Mouse (Mus musculus) urinary bladder, adult 2 months (tissue): ENCODE measurements around the gene Fggy. TPM values are rescaled to one million over a fixed set of nuclear protein-coding genes. Genes with fewer than 3 reads are reported as not detected.

Experiments
- DNase-seq: peaks from one replicate; pipeline ENCODE4 v3.0.0; 2022; ENCODE audit warnings: low spot score
- polyA plus RNA-seq: library from polyadenylated mRNA; depleted of rRNA; stranded (reverse); fragments of >200 nt; gene quantifications from 2 replicates; pipeline ENCODE4 v1.2.3, GENCODE M21; 2012

Gene Fggy
- polyA plus RNA-seq, 1 experiment, result 9.1 TPM

GRCm38 (mm10) chr4:95729142-95729826 lies 172.0 kb downstream of the Fggy start:
- no peak for DNase-seq

GRCm38 (mm10) chr4:95731110-95731509 lies 173.8 kb downstream of the Fggy start:
- no peak for DNase-seq

- no peak for DNase-seq
Observed at GRCm38 (mm10) chr4:95733397-95734249, 176.3 kb downstream of the Fggy start.

GRCm38 (mm10) chr4:95735967-95736366 lies 178.7 kb downstream of the Fggy start:
- DNase-seq, result no peak

GRCm38 (mm10) chr4:95736674-95737073 lies 179.4 kb downstream of the Fggy start:
- DNase-seq, result no peak

GRCm38 (mm10) chr4:95738179-95738578 lies 180.9 kb downstream of the Fggy start:
- no peak for DNase-seq

- DNase-seq, result no peak
Observed at GRCm38 (mm10) chr4:95738725-95739124, 181.4 kb downstream of the Fggy start.

GRCm38 (mm10) chr4:95741115-95741734 lies 183.9 kb downstream of the Fggy start:
- DNase-seq, result no peak

GRCm38 (mm10) chr4:95742986-95743385 lies 185.7 kb downstream of the Fggy start:
- no peak for DNase-seq

- DNase-seq, result no peak
Observed at GRCm38 (mm10) chr4:95746954-95747353, 189.6 kb downstream of the Fggy start.

GRCm38 (mm10) chr4:95747415-95748202 lies 190.3 kb downstream of the Fggy start:
- no peak for DNase-seq

- no peak for DNase-seq
Observed at GRCm38 (mm10) chr4:95750186-95750585, 192.9 kb downstream of the Fggy start.

GRCm38 (mm10) chr4:95752538-95753188 lies 195.4 kb downstream of the Fggy start:
- DNase-seq, result no peak

GRCm38 (mm10) chr4:95759027-95759731 lies 201.9 kb downstream of the Fggy start:
- DNase-seq, result no peak

GRCm38 (mm10) chr4:95765359-95765758 lies 208.1 kb downstream of the Fggy start:
- no peak for DNase-seq

GRCm38 (mm10) chr4:95770469-95770868 lies 213.2 kb downstream of the Fggy start:
- no peak for DNase-seq

- DNase-seq, result no peak
Observed at GRCm38 (mm10) chr4:95771542-95771941, 214.2 kb downstream of the Fggy start.

GRCm38 (mm10) chr4:95771945-95772344 lies 214.6 kb downstream of the Fggy start:
- DNase-seq, result no peak

- no peak for DNase-seq
Observed at GRCm38 (mm10) chr4:95772663-95773062, 215.4 kb downstream of the Fggy start.

- DNase-seq, result no peak
Observed at GRCm38 (mm10) chr4:95775574-95775973, 218.3 kb downstream of the Fggy start.

- DNase-seq, result no peak
Observed at GRCm38 (mm10) chr4:95777839-95778238, 220.5 kb downstream of the Fggy start.
